Mouse (Mus musculus): ENCODE measurements around the gene Dnah2. TPM values are rescaled to one million over a fixed set of nuclear protein-coding genes. Genes with fewer than 3 reads are reported as not detected.

Gene Dnah2
- polyA plus RNA-seq, 1 experiment = not detected

GRCm38 (mm10) chr11:69584008-69584407, 35.1 kb upstream of the Dnah2 start:
- peaks cover 83% of the 10 kb centered on the region for H3K4me1 ChIP-seq (ENCODE audit: control insufficient read depth)
- no peaks in the 10 kb centered on the region for H3K27me3 ChIP-seq (ENCODE audit: control insufficient read depth)
- TF ChIP-seq GATA1 (IDR thresholded peaks at IDR 0.05; ENCODE audit: low read length) = no peak
- no peak for TF ChIP-seq TAL1 (IDR thresholded peaks at IDR 0.05; ENCODE audit: low read length)
- no peaks in the 10 kb centered on the region for H3K9me3 ChIP-seq (ENCODE audit: control insufficient read depth, low read length)
- peaks cover 50% of the 10 kb centered on the region for H3K36me3 ChIP-seq (ENCODE audit: control insufficient read depth)
- no peak overlapping the region for H3K4me3 ChIP-seq (replicated peaks)

DNA sequence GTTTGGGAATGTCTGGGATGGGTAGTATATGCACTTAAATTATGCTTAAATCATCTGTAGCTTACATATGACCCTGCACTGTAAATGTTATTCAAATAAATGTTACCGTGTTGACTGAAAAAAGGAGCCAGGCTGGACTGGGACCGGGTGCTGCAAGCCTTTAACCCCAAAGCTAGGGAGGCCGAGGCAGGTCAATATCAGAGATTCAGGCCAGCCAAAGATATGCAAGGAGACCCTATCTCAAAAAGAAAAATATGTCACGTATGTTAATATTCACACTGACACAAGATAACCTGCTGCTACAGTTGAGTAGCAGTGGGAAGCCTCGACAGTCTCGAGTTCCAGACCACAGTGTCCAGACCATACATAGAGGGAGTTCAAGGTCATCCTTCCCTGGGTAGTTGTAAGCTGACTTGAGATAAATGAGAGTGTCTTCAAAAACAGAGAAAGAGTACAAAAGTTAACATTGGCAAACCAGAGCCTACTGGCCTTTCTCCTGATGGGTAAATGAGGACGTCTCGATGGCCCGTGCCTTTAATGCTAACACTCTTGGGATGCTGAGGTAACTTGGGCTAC, 33.4 kb upstream of the Dnah2 start:
- Histone ChIP-seq H3K9me3 (ENCODE audit: control insufficient read depth, low read length) (no peaks in the 10 kb centered on the region), H3K4me1 (ENCODE audit: control insufficient read depth) (peaks cover 78% of the 10 kb centered on the region), H3K27me3 (ENCODE audit: control insufficient read depth) (no peaks in the 10 kb centered on the region), H3K4me3 (replicated peaks) (peak overlapping the region; percentile 85), H3K36me3 (ENCODE audit: control insufficient read depth) (peaks cover 42% of the 10 kb centered on the region)
- TF ChIP-seq GATA1 (IDR thresholded peaks at IDR 0.05; ENCODE audit: low read length) (no peak), TAL1 (IDR thresholded peaks at IDR 0.05; ENCODE audit: low read length) (no peak)

- no peaks in the 10 kb centered on the region for H3K9me3 ChIP-seq (ENCODE audit: control insufficient read depth, low read length)
- TF ChIP-seq GATA1 (IDR thresholded peaks at IDR 0.05; ENCODE audit: low read length) (no peak), TAL1 (IDR thresholded peaks at IDR 0.05; ENCODE audit: low read length) (no peak)
- H3K36me3 ChIP-seq (ENCODE audit: control insufficient read depth) = peaks cover 43% of the 10 kb centered on the region
- H3K4me1 ChIP-seq (ENCODE audit: control insufficient read depth) = peaks cover 79% of the 10 kb centered on the region
- H3K4me3 ChIP-seq (replicated peaks) = peak overlapping the region; percentile 85
- no peaks in the 10 kb centered on the region for H3K27me3 ChIP-seq (ENCODE audit: control insufficient read depth)
Observed at GRCm38 (mm10) chr11:69581814-69582213, 32.9 kb upstream of the Dnah2 start.

- Histone ChIP-seq H3K9me3 (ENCODE audit: control insufficient read depth, low read length) (no peaks in the 10 kb centered on the region), H3K4me3 (replicated peaks) (peak overlapping the region; percentile 85), H3K4me1 (ENCODE audit: control insufficient read depth) (peaks cover 79% of the 10 kb centered on the region), H3K36me3 (ENCODE audit: control insufficient read depth) (peaks cover 45% of the 10 kb centered on the region), H3K27me3 (ENCODE audit: control insufficient read depth) (no peaks in the 10 kb centered on the region)
- TF ChIP-seq TAL1 (IDR thresholded peaks at IDR 0.05; ENCODE audit: low read length) (no peak), GATA1 (IDR thresholded peaks at IDR 0.05; ENCODE audit: low read length) (no peak; the same call in 1 of the 2 replicates)
Observed at GRCm38 (mm10) chr11:69581147-69581688, 32.3 kb upstream of the Dnah2 start.

GRCm38 (mm10) chr11:69580572-69581146, 31.7 kb upstream of the Dnah2 start:
- Histone ChIP-seq H3K27me3 (ENCODE audit: control insufficient read depth) (no peaks in the 10 kb centered on the region), H3K4me1 (ENCODE audit: control insufficient read depth) (peaks cover 78% of the 10 kb centered on the region), H3K9me3 (ENCODE audit: control insufficient read depth, low read length) (no peaks in the 10 kb centered on the region), H3K36me3 (ENCODE audit: control insufficient read depth) (peaks cover 49% of the 10 kb centered on the region), H3K4me3 (replicated peaks) (peak overlapping the region; percentile 85)
- TF ChIP-seq TAL1 (IDR thresholded peaks at IDR 0.05; ENCODE audit: low read length) (no peak), GATA1 (IDR thresholded peaks at IDR 0.05; ENCODE audit: low read length) (no peak)

- TF ChIP-seq TAL1 (IDR thresholded peaks at IDR 0.05; ENCODE audit: low read length) (no peak), GATA1 (IDR thresholded peaks at IDR 0.05; ENCODE audit: low read length) (no peak)
- H3K4me3 ChIP-seq (replicated peaks) = peak within 1 kb of the TSS; percentile 85
- no peaks in the 10 kb centered on the region for H3K27me3 ChIP-seq (ENCODE audit: control insufficient read depth)
- peaks cover 55% of the 10 kb centered on the region for H3K36me3 ChIP-seq (ENCODE audit: control insufficient read depth)
- no peaks in the 10 kb centered on the region for H3K9me3 ChIP-seq (ENCODE audit: control insufficient read depth, low read length)
- peaks cover 78% of the 10 kb centered on the region for H3K4me1 ChIP-seq (ENCODE audit: control insufficient read depth)
Observed at GRCm38 (mm10) chr11:69580091-69580514, 31.2 kb upstream of the Dnah2 start, which contains the start of the genes Wrap53 and Trp53. Gene Wrap53, minus strand, starts transcription at chr11:69580255. Gene Trp53, plus strand, starts transcription at chr11:69580359.

GRCm38 (mm10) chr11:69579128-69580017, 30.5 kb upstream of the Dnah2 start:
- H3K36me3 ChIP-seq (ENCODE audit: control insufficient read depth) = peaks cover 58% of the 10 kb centered on the region
- TF ChIP-seq GATA1 (IDR thresholded peaks at IDR 0.05; ENCODE audit: low read length) = no peak
- TF ChIP-seq TAL1 (IDR thresholded peaks at IDR 0.05; ENCODE audit: low read length) = no peak
- H3K4me1 ChIP-seq (ENCODE audit: control insufficient read depth) = peaks cover 78% of the 10 kb centered on the region
- no peaks in the 10 kb centered on the region for H3K27me3 ChIP-seq (ENCODE audit: control insufficient read depth)
- H3K4me3 ChIP-seq (replicated peaks) = peak overlapping the region; percentile 85
- no peaks in the 10 kb centered on the region for H3K9me3 ChIP-seq (ENCODE audit: control insufficient read depth, low read length)

- no peak for TF ChIP-seq GATA1 (IDR thresholded peaks at IDR 0.05; ENCODE audit: low read length)
- no peak for TF ChIP-seq TAL1 (IDR thresholded peaks at IDR 0.05; ENCODE audit: low read length)
- H3K9me3 ChIP-seq (ENCODE audit: control insufficient read depth, low read length) = no peaks in the 10 kb centered on the region
- no peaks in the 10 kb centered on the region for H3K27me3 ChIP-seq (ENCODE audit: control insufficient read depth)
- H3K4me1 ChIP-seq (ENCODE audit: control insufficient read depth) = peaks cover 74% of the 10 kb centered on the region
- H3K4me3 ChIP-seq (replicated peaks) = peak overlapping the region; percentile 85
- peaks cover 58% of the 10 kb centered on the region for H3K36me3 ChIP-seq (ENCODE audit: control insufficient read depth)
Observed at GRCm38 (mm10) chr11:69578301-69578700, 29.4 kb upstream of the Dnah2 start.
